Mouse (Mus musculus): Measurements from ENCODE around the gene Erc2.

Erc2 gene

GRCm38 (mm10) chr14:27641382-27641781 lies 19.2 kb downstream of the Erc2 start:
- H3K9me3 ChIP-seq (ENCODE audit: low read length): 0 out of 2 replicates have a peak, but pooled peaks cover 3% of the 10 kb centered on the region
- peaks cover 3% of the 10 kb centered on the region; the same call in 1 of the 2 replicates for H3K4me1 ChIP-seq (replicated peaks; ENCODE audit: low read depth, low read length)
- no peak overlapping the region for H3K4me3 ChIP-seq (replicated peaks; ENCODE audit: low read length)
- H3K36me3 ChIP-seq (ENCODE audit: insufficient read depth, low read length): no peaks in the 10 kb centered on the region
- TF ChIP-seq POU5F1 (IDR thresholded peaks at IDR 0.05; ENCODE audit: borderline replicate concordance, low read length): no peak
- H3K27me3 ChIP-seq (ENCODE audit: insufficient read depth, low read length): no peaks in the 10 kb centered on the region

GRCm38 (mm10) chr14:27642981-27643380 lies 20.8 kb downstream of the Erc2 start:
- TF ChIP-seq POU5F1 (IDR thresholded peaks at IDR 0.05; ENCODE audit: borderline replicate concordance, low read length): no peak
- TF ChIP-seq CTCF (conservative IDR thresholded peaks at IDR 0.05; ENCODE audit: low read length): no peak
- TF ChIP-seq NANOG (IDR thresholded peaks at IDR 0.05; ENCODE audit: borderline replicate concordance, low read length): no peak
- Histone ChIP-seq H3K36me3 (ENCODE audit: insufficient read depth, low read length) (no peaks in the 10 kb centered on the region; the same call in 1 of the 2 replicates), H3K27me3 (ENCODE audit: insufficient read depth, low read length) (no peaks in the 10 kb centered on the region), H3K4me3 (replicated peaks; ENCODE audit: low read length) (no peak overlapping the region), H3K4me1 (replicated peaks; ENCODE audit: low read depth, low read length) (peaks cover 3% of the 10 kb centered on the region; the same call in 1 of the 2 replicates), H3K9me3 (ENCODE audit: low read length) (no peaks in the 10 kb centered on the region)

GRCm38 (mm10) chr14:27654670-27655069 lies 32.4 kb downstream of the Erc2 start:
- Histone ChIP-seq H3K9me3 (ENCODE audit: low read length) (no peaks in the 10 kb centered on the region), H3K4me1 (replicated peaks; ENCODE audit: low read depth, low read length) (no peaks in the 10 kb centered on the region), H3K27me3 (ENCODE audit: insufficient read depth, low read length) (no peaks in the 10 kb centered on the region), H3K4me3 (replicated peaks; ENCODE audit: low read length) (no peak overlapping the region), H3K36me3 (ENCODE audit: insufficient read depth, low read length) (peaks cover 27% of the 10 kb centered on the region)
- TF ChIP-seq POU5F1 (IDR thresholded peaks at IDR 0.05; ENCODE audit: borderline replicate concordance, low read length) (no peak), CTCF (conservative IDR thresholded peaks at IDR 0.05; ENCODE audit: low read length) (no peak)

- Histone ChIP-seq H3K27me3 (ENCODE audit: insufficient read depth, low read length) (no peaks in the 10 kb centered on the region), H3K36me3 (ENCODE audit: insufficient read depth, low read length) (peaks cover 24% of the 10 kb centered on the region), H3K4me3 (replicated peaks; ENCODE audit: low read length) (no peak overlapping the region), H3K4me1 (replicated peaks; ENCODE audit: low read depth, low read length) (no peaks in the 10 kb centered on the region), H3K9me3 (ENCODE audit: low read length) (no peaks in the 10 kb centered on the region)
- TF ChIP-seq POU5F1 (IDR thresholded peaks at IDR 0.05; ENCODE audit: borderline replicate concordance, low read length) (no peak), NANOG (IDR thresholded peaks at IDR 0.05; ENCODE audit: borderline replicate concordance, low read length) (no peak), CTCF (conservative IDR thresholded peaks at IDR 0.05; ENCODE audit: low read length) (no peak)
Observed at GRCm38 (mm10) chr14:27658616-27659015, 36.4 kb downstream of the Erc2 start.

- peaks cover 5% of the 10 kb centered on the region; the same call in 1 of the 2 replicates for H3K9me3 ChIP-seq (ENCODE audit: low read length)
- peaks cover 8% of the 10 kb centered on the region for H3K4me1 ChIP-seq (replicated peaks; ENCODE audit: low read depth, low read length)
- TF ChIP-seq CTCF (conservative IDR thresholded peaks at IDR 0.05; ENCODE audit: low read length): no peak
- no peak for TF ChIP-seq POU5F1 (IDR thresholded peaks at IDR 0.05; ENCODE audit: borderline replicate concordance, low read length)
- no peak for TF ChIP-seq NANOG (IDR thresholded peaks at IDR 0.05; ENCODE audit: borderline replicate concordance, low read length)
- no peak overlapping the region for H3K4me3 ChIP-seq (replicated peaks; ENCODE audit: low read length)
- H3K36me3 ChIP-seq (ENCODE audit: insufficient read depth, low read length): peaks cover 11% of the 10 kb centered on the region; the same call in 1 of the 2 replicates
- H3K27me3 ChIP-seq (ENCODE audit: insufficient read depth, low read length): no peaks in the 10 kb centered on the region
Observed at GRCm38 (mm10) chr14:27661466-27661865, 39.2 kb downstream of the Erc2 start.

- Histone ChIP-seq H3K36me3 (ENCODE audit: insufficient read depth, low read length) (peaks cover 11% of the 10 kb centered on the region; the same call in 1 of the 2 replicates), H3K27me3 (ENCODE audit: insufficient read depth, low read length) (no peaks in the 10 kb centered on the region), H3K4me1 (replicated peaks; ENCODE audit: low read depth, low read length) (peaks cover 11% of the 10 kb centered on the region), H3K4me3 (replicated peaks; ENCODE audit: low read length) (no peak overlapping the region), H3K9me3 (ENCODE audit: low read length) (peaks cover 11% of the 10 kb centered on the region; the same call in 1 of the 2 replicates)
- no peak for TF ChIP-seq CTCF (conservative IDR thresholded peaks at IDR 0.05; ENCODE audit: low read length)
- TF ChIP-seq NANOG (IDR thresholded peaks at IDR 0.05; ENCODE audit: borderline replicate concordance, low read length): no peak
- no peak for TF ChIP-seq POU5F1 (IDR thresholded peaks at IDR 0.05; ENCODE audit: borderline replicate concordance, low read length)
Observed at GRCm38 (mm10) chr14:27662251-27662650, 40.0 kb downstream of the Erc2 start.

- no peak for TF ChIP-seq CTCF (conservative IDR thresholded peaks at IDR 0.05; ENCODE audit: low read length)
- no peak for TF ChIP-seq NANOG (IDR thresholded peaks at IDR 0.05; ENCODE audit: borderline replicate concordance, low read length)
- TF ChIP-seq POU5F1 (IDR thresholded peaks at IDR 0.05; ENCODE audit: borderline replicate concordance, low read length): no peak
- peaks cover 22% of the 10 kb centered on the region; the same call in 1 of the 2 replicates for H3K9me3 ChIP-seq (ENCODE audit: low read length)
Observed at GRCm38 (mm10) chr14:27667016-27667852, 45.0 kb downstream of the Erc2 start.

GRCm38 (mm10) chr14:27668151-27668550 lies 45.9 kb downstream of the Erc2 start:
- no peaks in the 10 kb centered on the region for H3K27me3 ChIP-seq (ENCODE audit: insufficient read depth, low read length)
- peaks cover 67% of the 10 kb centered on the region for H3K4me1 ChIP-seq (replicated peaks; ENCODE audit: low read depth, low read length)
- H3K36me3 ChIP-seq (ENCODE audit: insufficient read depth, low read length): peaks cover 12% of the 10 kb centered on the region
- H3K9me3 ChIP-seq (ENCODE audit: low read length): peaks cover 22% of the 10 kb centered on the region; the same call in 1 of the 2 replicates
- H3K4me3 ChIP-seq (replicated peaks; ENCODE audit: low read length): no peak overlapping the region
- TF ChIP-seq NANOG (IDR thresholded peaks at IDR 0.05; ENCODE audit: borderline replicate concordance, low read length) (no peak), CTCF (conservative IDR thresholded peaks at IDR 0.05; ENCODE audit: low read length) (no peak), POU5F1 (IDR thresholded peaks at IDR 0.05; ENCODE audit: borderline replicate concordance, low read length) (no peak)

More at GRCm38 (mm10) chr14:27667016-27667852, 45.0 kb downstream of the Erc2 start:
- Histone ChIP-seq H3K4me3 (replicated peaks; ENCODE audit: low read length) (no peak overlapping the region), H3K36me3 (ENCODE audit: insufficient read depth, low read length) (peaks cover 12% of the 10 kb centered on the region), H3K27me3 (ENCODE audit: insufficient read depth, low read length) (no peaks in the 10 kb centered on the region), H3K4me1 (replicated peaks; ENCODE audit: low read depth, low read length) (peaks cover 58% of the 10 kb centered on the region)

Data from E14TG2a.4 (cell line).